Mouse (Mus musculus) megakaryocyte, embryonic 14.5 days (primary cell): ENCODE measurements around the gene Morn1.

ENCODE experiments used
- FLI1 ChIP-seq: IDR thresholded peaks from 2 replicates; pipeline ENCODE4 v1.6.1; 2012; ENCODE audit warnings: low read length, inconsistent platforms, mixed read lengths
- GATA1 ChIP-seq: IDR thresholded peaks from 3 replicates; pipeline ENCODE4 v1.6.1; 2012; ENCODE audit warnings: mixed read lengths, low read length, inconsistent platforms, borderline replicate concordance

DNA sequence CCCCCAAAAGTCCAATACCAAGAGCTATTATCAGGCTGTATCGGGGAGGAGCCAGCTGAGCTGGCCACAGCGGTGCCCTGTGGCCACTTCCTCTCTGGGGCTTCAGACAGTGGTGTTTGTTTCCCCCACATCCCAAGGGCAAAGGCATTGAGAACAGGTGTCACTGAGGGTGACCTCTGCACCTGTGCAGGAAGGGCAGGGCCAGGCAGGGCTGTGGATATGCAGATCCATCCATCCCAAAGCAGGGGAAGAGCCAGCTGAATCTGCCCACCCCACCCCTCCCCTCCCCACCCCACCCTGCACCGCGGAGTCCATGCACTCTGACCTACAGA lies 76.9 kb downstream of the Morn1 start:
- no peak for TF ChIP-seq GATA1
- no peak for TF ChIP-seq FLI1
